Mouse (Mus musculus): ENCODE measurements around the gene Gpx6.

The Gpx6 gene

DNA sequence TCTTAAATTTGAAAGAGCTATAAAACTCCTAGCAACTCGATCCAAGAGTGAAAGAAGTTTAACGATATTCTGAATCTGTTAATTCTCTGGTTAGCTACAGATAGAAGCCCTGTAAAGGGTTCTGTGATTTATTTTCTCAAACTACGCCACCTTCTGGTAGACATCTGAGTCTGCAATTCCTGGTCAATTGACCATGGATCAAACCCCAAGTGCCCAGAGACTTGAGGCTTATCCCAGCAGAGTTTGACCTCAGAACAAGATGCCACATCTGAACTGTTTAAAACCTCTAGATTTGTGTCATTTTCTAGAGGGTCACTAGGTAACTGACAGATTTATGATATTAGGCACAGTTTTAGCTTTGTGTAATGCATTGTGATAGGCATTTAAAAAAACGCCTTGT lies 14.3 kb downstream of the Gpx6 start:
- DNase-seq: peak; percentile 75

DNA sequence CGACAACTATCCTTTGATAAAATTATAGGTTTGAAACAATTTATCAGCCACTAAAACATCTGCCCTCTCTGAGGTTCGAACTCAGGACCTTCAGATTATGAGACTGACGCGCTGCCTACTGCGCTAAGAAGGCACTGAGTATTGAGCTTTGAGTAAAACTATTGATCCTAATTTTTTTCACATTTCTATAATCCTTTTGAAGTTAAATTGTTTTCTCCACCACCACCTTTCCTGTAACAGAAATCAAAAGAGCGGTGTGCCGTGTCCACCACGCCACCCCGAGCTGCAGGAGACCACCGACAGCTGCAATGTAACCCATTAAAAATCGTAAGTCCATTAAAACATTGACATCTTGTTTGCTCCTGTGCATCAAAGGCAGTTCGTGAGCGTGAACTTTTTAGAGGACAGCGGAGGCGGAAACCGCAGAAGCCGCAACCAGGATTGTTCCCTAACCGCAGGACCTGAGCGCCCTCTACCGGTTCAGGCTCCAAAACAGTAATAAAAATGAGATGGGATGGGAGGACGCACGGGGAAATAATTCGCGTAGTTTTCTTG lies 14.8 kb downstream of the Gpx6 start:
- DNase-seq: peak; percentile 94

DNA sequence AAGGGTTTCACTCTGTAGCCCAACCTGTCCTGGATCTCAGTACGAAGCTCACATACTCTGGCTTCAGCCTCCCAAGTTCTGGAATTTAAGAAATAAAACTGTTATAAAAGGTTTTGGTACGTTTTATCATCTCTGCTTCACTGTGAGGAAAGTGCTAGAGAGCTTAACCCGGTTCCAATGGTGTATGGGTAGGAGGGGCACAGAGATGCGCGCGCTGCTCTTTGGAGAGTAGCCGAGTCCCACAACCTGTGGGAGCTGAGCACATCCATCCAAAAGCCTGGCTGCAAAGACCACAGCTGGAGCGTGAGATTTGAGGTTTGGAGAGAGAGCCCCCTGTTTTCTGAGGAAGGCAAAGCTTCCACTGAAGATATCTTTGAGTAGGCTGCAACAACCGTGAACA lies 15.5 kb downstream of the Gpx6 start:
- peak; percentile 74 for DNase-seq

DNA sequence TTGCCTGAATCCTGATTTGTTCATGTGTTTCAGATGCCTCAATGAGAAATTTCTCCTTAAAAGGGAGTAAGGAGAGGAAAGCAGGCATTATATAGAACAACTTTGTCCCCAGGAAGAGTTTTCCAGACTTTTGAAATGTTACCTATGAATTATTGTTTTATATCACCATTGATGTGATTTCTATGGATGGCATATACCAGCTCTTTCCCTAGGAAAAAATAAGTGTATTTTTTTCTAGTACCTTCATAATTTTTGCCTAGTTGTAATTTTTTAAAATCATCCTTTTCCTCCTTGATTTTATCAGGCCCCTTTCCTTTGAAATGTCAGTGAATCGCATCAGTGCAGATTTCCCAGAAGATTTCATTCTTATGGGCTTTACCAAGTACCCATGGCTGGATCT lies 34.7 kb downstream of the Gpx6 start, which contains the start of gene Olfr1367:
Gene Olfr1367, plus strand, starts transcription at position 301 of the 400 bp plus-strand sequence.
- no peak for DNase-seq

DNA sequence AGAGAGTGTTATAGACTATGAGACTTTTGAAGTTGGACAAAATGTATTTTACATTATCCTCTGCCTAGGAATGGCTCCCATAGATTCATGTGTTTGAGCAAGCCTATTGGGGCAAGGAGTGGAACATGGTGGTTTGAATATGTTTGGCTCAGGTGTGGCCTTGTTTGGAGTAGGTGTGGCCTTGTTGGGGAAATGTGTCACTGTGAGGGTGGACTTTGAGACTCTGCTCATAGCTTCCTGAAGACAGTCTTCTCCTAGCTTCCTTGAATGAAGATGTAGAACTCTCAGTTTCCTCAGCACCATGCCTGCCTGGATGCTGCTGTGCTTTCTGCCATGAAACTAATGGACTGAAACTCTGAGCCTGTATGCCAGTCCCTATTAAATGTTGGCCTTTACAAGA lies 38.7 kb downstream of the Gpx6 start:
- no peak for DNase-seq

DNA sequence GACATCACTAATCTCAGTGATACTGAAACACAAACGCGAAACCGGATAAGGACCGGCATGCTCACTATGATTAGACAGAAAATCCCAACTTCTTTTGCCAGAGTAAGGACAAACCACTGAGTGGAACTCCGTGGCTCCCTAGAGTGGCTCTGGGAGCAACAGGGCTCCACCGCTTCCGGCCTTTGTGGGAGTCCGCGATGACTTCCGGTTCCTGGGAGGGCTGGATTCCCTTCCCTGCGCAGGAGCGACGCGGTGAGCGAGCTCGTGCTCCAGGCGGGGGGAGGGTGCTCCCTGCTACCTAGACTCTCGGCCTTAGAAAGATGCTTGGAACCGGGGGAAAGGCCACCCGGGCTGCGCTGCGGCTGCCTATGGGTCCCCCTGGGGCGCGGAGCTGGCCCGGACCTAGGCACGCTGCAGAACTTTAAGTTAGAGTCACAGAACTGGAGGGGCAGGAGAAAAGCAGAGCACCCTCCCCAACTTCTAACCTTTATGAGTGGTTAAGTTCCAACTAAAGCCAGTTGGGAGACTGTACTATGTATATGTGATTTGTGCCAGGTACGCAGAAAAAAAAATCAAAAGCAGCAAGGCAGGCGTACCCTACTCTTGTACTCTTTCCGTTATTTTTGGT lies 50.8 kb downstream of the Gpx6 start, which contains the start of gene Zscan12:
Gene Zscan12, plus strand, starts transcription at position 200 of the 628 bp plus-strand sequence.
- peak; percentile 98 for DNase-seq

DNA sequence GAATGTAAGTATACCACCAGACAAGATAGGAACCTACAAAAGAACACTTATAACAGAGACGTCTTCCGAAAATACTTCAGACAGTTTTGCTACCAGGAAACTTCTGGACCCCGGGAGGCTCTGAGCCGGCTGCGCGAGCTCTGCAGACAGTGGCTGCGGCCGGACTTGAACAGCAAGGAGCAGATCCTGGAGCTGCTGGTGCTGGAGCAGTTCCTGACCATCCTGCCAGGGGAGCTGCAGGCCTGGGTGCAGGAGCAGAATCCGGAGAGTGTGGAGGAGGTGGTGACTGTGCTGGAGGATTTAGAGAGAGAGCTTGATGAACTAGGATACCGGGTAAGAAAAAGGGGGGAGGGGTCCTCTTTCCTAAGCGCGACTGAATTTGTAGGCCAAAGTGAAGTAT lies 51.8 kb downstream of the Gpx6 start:
- DNase-seq: peak; percentile 9

DNA sequence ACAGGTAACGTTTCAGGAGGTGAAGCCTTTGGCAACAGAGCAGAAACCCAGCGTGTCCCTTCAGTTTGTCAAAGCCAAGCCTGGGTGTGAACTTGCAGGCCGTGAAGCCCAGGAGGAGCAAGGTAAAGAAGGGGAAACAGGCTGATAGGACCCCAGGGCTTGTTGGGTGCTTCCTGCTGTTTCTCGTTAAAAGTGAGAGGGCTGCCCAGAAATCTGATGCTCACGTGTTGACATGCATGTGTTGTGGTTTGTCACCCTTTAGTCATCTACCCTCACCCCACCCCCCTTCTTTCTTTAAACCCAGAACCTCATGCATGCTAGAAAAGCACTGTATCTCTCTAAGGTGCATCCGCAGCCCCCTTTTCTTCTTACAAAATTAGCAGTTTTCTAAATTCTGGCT lies 54.7 kb downstream of the Gpx6 start:
- no peak for DNase-seq

All from embryo, embryonic 11 days (tissue).